Mouse (Mus musculus): ENCODE measurements around the gene Hoxa7.

- TF ChIP-seq POLR2A (IDR thresholded peaks at IDR 0.05; ENCODE audit: insufficient read depth, low read length) (no peak), EP300 (IDR thresholded peaks at IDR 0.05; ENCODE audit: insufficient read depth, low read depth, low read length) (no peak), CTCF (IDR thresholded peaks at IDR 0.05; ENCODE audit: low read depth, low read length) (no peak)
Measured at GRCm38 (mm10) chr6:52202362-52203120, 19.1 kb downstream of the Hoxa7 start.
